Mouse (Mus musculus) cerebellum, postnatal 14 days (tissue): ENCODE measurements at regions not wholly inside any gene's neighbourhood (a gene's known extent, or its start where the extent isn't known, plus 50 kb on each side); places are given as distances from the start of the nearest gene placed in this dataset.
"Not testable (repeated sequence)": the region's sequence is repeated elsewhere in the genome, so short reads cannot be mapped to it uniquely, and the experiment has no call there.

Experiments used
- DNase-seq, 2 experiments: peaks; one replicate each; pipeline ENCODE4 v3.0.0; 2021; ENCODE audit warnings: mixed read lengths in 2 of 2

- no peak for DNase-seq
These were observed 514.1 kb upstream of the Kif18a start for GRCm38 (mm10) chr2:108766461-108766860.

- DNase-seq = no peak
These were observed 510.2 kb upstream of the Kif18a start for GRCm38 (mm10) chr2:108770383-108770782.

GRCm38 (mm10) chr2:108783457-108783856 lies 497.1 kb upstream of the Kif18a start:
- DNase-seq = no peak

- DNase-seq = peak; percentile 15 to 17
These were observed 495.2 kb upstream of the Kif18a start for GRCm38 (mm10) chr2:108785161-108785957.

- no peak for DNase-seq
These were observed 491.4 kb upstream of the Kif18a start for GRCm38 (mm10) chr2:108789166-108789565.

GRCm38 (mm10) chr2:108795145-108795544 lies 485.4 kb upstream of the Kif18a start:
- DNase-seq = no peak

- DNase-seq = no peak
These were observed 483.5 kb upstream of the Kif18a start for GRCm38 (mm10) chr2:108796816-108797581.

- no peak for DNase-seq
These were observed 468.2 kb upstream of the Kif18a start for GRCm38 (mm10) chr2:108812367-108812766.

GRCm38 (mm10) chr2:108813040-108813566 lies 467.4 kb upstream of the Kif18a start:
- DNase-seq = no peak

GRCm38 (mm10) chr2:108816579-108816978 lies 464.0 kb upstream of the Kif18a start:
- no peak for DNase-seq

GRCm38 (mm10) chr2:108824025-108824424 lies 456.5 kb upstream of the Kif18a start:
- DNase-seq = peak in 1 of 2 experiments; percentile 1

GRCm38 (mm10) chr2:108825981-108826380 lies 454.6 kb upstream of the Kif18a start:
- no peak for DNase-seq

- DNase-seq = peak; percentile 3 to 13
These were observed 453.3 kb upstream of the Kif18a start for GRCm38 (mm10) chr2:108827106-108827838.

GRCm38 (mm10) chr2:108827974-108828700 lies 452.4 kb upstream of the Kif18a start:
- DNase-seq = no peak

GRCm38 (mm10) chr2:108843855-108844254 lies 436.7 kb upstream of the Kif18a start:
- DNase-seq = not testable (repeated sequence)

GRCm38 (mm10) chr2:108848051-108848450 lies 432.5 kb upstream of the Kif18a start:
- DNase-seq = no peak

GRCm38 (mm10) chr2:108854399-108854798 lies 426.1 kb upstream of the Kif18a start:
- DNase-seq = no peak

GRCm38 (mm10) chr2:108877141-108877540 lies 403.4 kb upstream of the Kif18a start:
- peak; percentile 14 to 52 for DNase-seq

GRCm38 (mm10) chr2:108877676-108878075 lies 402.9 kb upstream of the Kif18a start:
- no peak for DNase-seq

- DNase-seq = peak; percentile 16 to 28
These were observed 376.3 kb upstream of the Kif18a start for GRCm38 (mm10) chr2:108904121-108904733.

GRCm38 (mm10) chr2:108913555-108913954 lies 367.0 kb upstream of the Kif18a start:
- DNase-seq = no peak

- DNase-seq = no peak
These were observed 366.6 kb upstream of the Kif18a start for GRCm38 (mm10) chr2:108913967-108914366.
